Mouse (Mus musculus) heart, postnatal 0 days (tissue): ENCODE data around the gene Gna13. TPM values are rescaled to one million over a fixed set of nuclear protein-coding genes. Genes with fewer than 3 reads are reported as not detected.
A peak's percentile ranks its signal among the peaks of the same experiment; 100 is the strongest.

Experiments used
- ATAC-seq: fragments of 200-750 bp; cut with Nextera tagmentation; 2 replicates; pipeline ENCODE4 v1.8.0; 2017; ENCODE audit warnings: low read depth, moderate number of reproducible peaks, moderate library complexity; ENCODE audit not compliant: insufficient read depth
- DNase-seq: peaks from one replicate; pipeline ENCODE4 v3.0.0-alpha.2; 2016; ENCODE audit warnings: low spot score
- H3K27ac ChIP-seq: fragments of 300-500 bp; sonication (generic); 2 replicates; pipeline ENCODE4 v1.5.1; 2014; ENCODE audit warnings: low read depth, mild to moderate bottlenecking
- H3K27me3 ChIP-seq: fragments of 300-500 bp; sonication (generic); 2 replicates; pipeline ENCODE4 v1.6.1; 2014; ENCODE audit warnings: low read length, mixed read lengths; ENCODE audit not compliant: control insufficient read depth, insufficient read depth
- H3K36me3 ChIP-seq: fragments of 300-500 bp; sonication (generic); replicated peaks from 2 replicates; pipeline ENCODE4 v1.6.1; 2014; ENCODE audit warnings: low read length, mixed read lengths; ENCODE audit not compliant: control insufficient read depth, insufficient read depth
- H3K4me1 ChIP-seq: fragments of 300-500 bp; sonication (generic); 2 replicates; pipeline ENCODE4 v1.6.1; 2014; ENCODE audit warnings: antibody characterized with exemption; ENCODE audit not compliant: control insufficient read depth, insufficient read depth
- H3K4me2 ChIP-seq: fragments of 300-500 bp; sonication (generic); 2 replicates; pipeline ENCODE4 v1.6.1; 2014; ENCODE audit warnings: low read depth, mild to moderate bottlenecking, low read length, moderate library complexity
- H3K4me3 ChIP-seq: fragments of 300-500 bp; sonication (generic); 2 replicates; pipeline ENCODE4 v1.5.1; 2014; ENCODE audit warnings: low read depth, low read length
- H3K9ac ChIP-seq: fragments of 300-500 bp; sonication (generic); replicated peaks from 2 replicates; pipeline ENCODE4 v1.6.1; 2014; ENCODE audit warnings: low read depth, low read length, mixed read lengths
- H3K9me3 ChIP-seq: fragments of 300-500 bp; sonication (generic); replicated peaks from 2 replicates; pipeline ENCODE4 v1.6.1; 2016; ENCODE audit warnings: low read length; ENCODE audit not compliant: control insufficient read depth
- CTCF ChIP-seq: IDR thresholded peaks from 2 replicates; pipeline ENCODE4 v1.5.1; 2016; ENCODE audit warnings: antibody characterized with exemption, control low read depth, low read depth
- EP300 ChIP-seq: IDR thresholded peaks from 2 replicates; pipeline ENCODE4 v1.6.1; 2016; ENCODE audit warnings: antibody characterized with exemption, low read depth
- WGBS: fragments of 180-500 bp; shearing (Covaris S2); extraction: QIAGEN DNeasy Blood & Tissue Kit; methylation state at CpG from one replicate; pipeline ENCODE4 v1.1.7; 2014; 5-methylcytosine and 5-hydroxymethylcytosine counted together
- polyA plus RNA-seq: library from polyadenylated mRNA; unstranded; fragments of >200 nt; fragmentation: Nextera tagmentation; extraction: Ambion mirVana; gene quantifications from 2 replicates; pipeline ENCODE4 v1.2.1, GENCODE M21; 2015
- total RNA-seq: library from RNA; depleted of rRNA; stranded (reverse); fragments of >200 nt; gene quantifications from 2 replicates; pipeline ENCODE4 v1.2.3, GENCODE M21; 2014; ENCODE audit warnings: low replicate concordance; rRNA removed

The Gna13 gene
- total and polyA plus RNA-seq, 2 experiments from 2014 or later, result 28.0 to 42.7 TPM

- 39% methylated on average over 13 of the region's 13 CpGs for WGBS
- no peak overlapping the region for H3K9ac ChIP-seq
- no peak overlapping the region for H3K4me3 ChIP-seq
- TF ChIP-seq EP300 (no peak), CTCF (peak; percentile 80)
- ATAC-seq (peak; percentile 78), DNase-seq (peak; percentile 55)
- H3K27ac ChIP-seq, result no peak overlapping the region
- H3K9me3 ChIP-seq, result no peaks in the 10 kb centered on the region
- no peaks in the 10 kb centered on the region for H3K4me1 ChIP-seq
- H3K27me3 ChIP-seq, result no peaks in the 10 kb centered on the region
- no peaks in the 10 kb centered on the region for H3K36me3 ChIP-seq
- no peak overlapping the region for H3K4me2 ChIP-seq
These were observed 82.9 kb downstream of the Gna13 start for GRCm38 (mm10) chr11:109445438-109446035.

Other genes with a start within 250 kb of the Gna13 start
- not detected in 2 replicates for gene E030025P04Rik, start 218.5 kb upstream of the Gna13 start, total RNA-seq
- not detected in 2 replicates for gene E030025P04Rik, start 218.5 kb upstream of the Gna13 start, polyA plus RNA-seq
- gene Rgs9, start 64.7 kb upstream of the Gna13 start, total RNA-seq, result 0.62 and 0.80 TPM in 2 replicates
- gene Rgs9, start 64.7 kb upstream of the Gna13 start, polyA plus RNA-seq, result 0.23 and 0.33 TPM in 2 replicates
- gene 9930022D16Rik, start 51.1 kb downstream of the Gna13 start, total RNA-seq, result not detected in 2 replicates
- not detected in 2 replicates for gene 9930022D16Rik, start 51.1 kb downstream of the Gna13 start, polyA plus RNA-seq
- 36.9 and 65.6 TPM in 2 replicates for gene Amz2, start 63.1 kb downstream of the Gna13 start, total RNA-seq
- 33.7 and 36.2 TPM in 2 replicates for gene Amz2, start 63.1 kb downstream of the Gna13 start, polyA plus RNA-seq
- gene Arsg, start 110.5 kb downstream of the Gna13 start, total RNA-seq, result 4.3 and 5.9 TPM in 2 replicates
- 3.8 and 4.3 TPM in 2 replicates for gene Arsg, start 110.5 kb downstream of the Gna13 start, polyA plus RNA-seq
- gene Slc16a6, start 110.8 kb downstream of the Gna13 start, total RNA-seq, result 11.9 and 13.2 TPM in 2 replicates
- gene Slc16a6, start 110.8 kb downstream of the Gna13 start, polyA plus RNA-seq, result 4.6 and 8.2 TPM in 2 replicates
- 40.8 and 53.2 TPM in 2 replicates for gene Wipi1, start 249.1 kb downstream of the Gna13 start, total RNA-seq
- gene Wipi1, start 249.1 kb downstream of the Gna13 start, polyA plus RNA-seq, result 65.4 and 67.1 TPM in 2 replicates